7 mouse cellular contexts compared by ENCODE assay signal in genomic region chr8:122917531-122918392, GRCm38 (mm10).
DNase-seq lines count a peak whose midpoint lies in the region; ATAC-seq and TF ChIP-seq lines count a peak whose summit lies in the region.

No protein-coding gene starts in this region.

- H3K27ac ChIP-seq in limb, embryonic 12.5 days: peak overlapping the region; percentile 72
- peak overlapping the region; percentile 2; the same call in 1 of the 2 replicates for H3K27ac ChIP-seq in stomach, embryonic 14.5 days (ENCODE audit: low read length)

- peak; percentile 57; the same call in 1 of the 2 replicates for ATAC-seq in limb, embryonic 12.5 days (ENCODE audit: insufficient number of reproducible peaks, insufficient read depth, low FRiP score, low TSS enrichment, low read depth)
- no peak for ATAC-seq in stomach, embryonic 14.5 days (ENCODE audit: insufficient number of reproducible peaks, insufficient read depth, low FRiP score, low read depth)

- no peak for TF ChIP-seq POLR2A in lung, adult 2 months (IDR thresholded peaks at IDR 0.05; ENCODE audit: borderline replicate concordance, extremely low read depth, low read depth, low read length)

- no peak overlapping the region for H3K9ac ChIP-seq in limb, embryonic 12.5 days (replicated peaks)
- no peak overlapping the region for H3K9ac ChIP-seq in stomach, embryonic 14.5 days (replicated peaks; ENCODE audit: low read depth, low read length)

- 35% methylated on average over 11 of the region's 11 CpGs for WGBS in lung, adult 2 months
- WGBS in limb, embryonic 12.5 days: 40% methylated on average over 11 of the region's 11 CpGs
- WGBS in stomach, embryonic 14.5 days: 49% methylated on average over 11 of the region's 11 CpGs

- no peak for TF ChIP-seq CTCF in lung, adult 2 months (IDR thresholded peaks at IDR 0.05; ENCODE audit: insufficient read depth, low read length)

- no peaks in the 10 kb centered on the region for H3K9me3 ChIP-seq in limb, embryonic 12.5 days
- H3K9me3 ChIP-seq in stomach, embryonic 14.5 days (ENCODE audit: control insufficient read depth, low read depth, low read length): no peaks in the 10 kb centered on the region

- H3K4me3 ChIP-seq in lung, adult 2 months (replicated peaks; ENCODE audit: extremely low read depth, low read depth, low read length): no peak overlapping the region
- H3K4me3 ChIP-seq in limb, embryonic 12.5 days (replicated peaks): no peak overlapping the region
- H3K4me3 ChIP-seq in stomach, embryonic 14.5 days (ENCODE audit: low read depth, low read length): no peak overlapping the region

- peaks cover 21% of the 10 kb centered on the region for H3K4me1 ChIP-seq in lung, adult 2 months (ENCODE audit: control insufficient read depth, insufficient read depth, low read length)
- H3K4me1 ChIP-seq in limb, embryonic 12.5 days (replicated peaks): peaks cover 42% of the 10 kb centered on the region
- peaks cover 21% of the 10 kb centered on the region for H3K4me1 ChIP-seq in stomach, embryonic 14.5 days (ENCODE audit: control insufficient read depth, insufficient read depth, low read length)

- H3K36me3 ChIP-seq in limb, embryonic 12.5 days: peaks cover 34% of the 10 kb centered on the region
- peaks cover 11% of the 10 kb centered on the region; the same call in 1 of the 2 replicates for H3K36me3 ChIP-seq in stomach, embryonic 14.5 days (ENCODE audit: control insufficient read depth, insufficient read depth, low read length)

- no peak overlapping the region for H3K4me2 ChIP-seq in limb, embryonic 12.5 days
- 0 out of 2 replicates have a peak overlapping the region, but pooled peaks have one; percentile 2 for H3K4me2 ChIP-seq in stomach, embryonic 14.5 days (replicated peaks; ENCODE audit: low read depth, low read length)

- DNase-seq in lung, adult 18-20 months: peak; percentile 35 to 56
- DNase-seq in lung, adult 2 months: no peak
- DNase-seq in brain, adult 2 months (ENCODE audit: low read depth, low spot score): peak; percentile 64
- peak; percentile 69 to 70 for DNase-seq in heart, adult 9 months (ENCODE audit: low spot score in 2 of 2)
- no peak for DNase-seq in left cerebral cortex, adult 9 months (ENCODE audit: low spot score in 2 of 2)

- H3K27me3 ChIP-seq in limb, embryonic 12.5 days: no peaks in the 10 kb centered on the region
- H3K27me3 ChIP-seq in stomach, embryonic 14.5 days (ENCODE audit: control insufficient read depth, insufficient read depth, low read length): no peaks in the 10 kb centered on the region

Comparison
In these comparisons a context has a peak if more than half of its experiments do, and no peak if none do; other contexts are left out.
1. DNase-seq: peak in lung, adult 18-20 months (2 of 2), brain, adult 2 months (single experiment) and heart, adult 9 months (2 of 2); none in lung, adult 2 months (single experiment) and left cerebral cortex, adult 9 months (0 of 2).